Mouse (Mus musculus) retina, postnatal 7 days (tissue): ENCODE measurements at regions not wholly inside any gene's neighbourhood (a gene's known extent, or its start where the extent isn't known, plus 50 kb on each side); places are given as distances from the start of the nearest gene placed in this dataset.
"Not testable (repeated sequence)": the region's sequence is repeated elsewhere in the genome, so short reads cannot be mapped to it uniquely, and the experiment has no call there.

Source experiments
- DNase-seq: peaks from one replicate; pipeline ENCODE4 v3.0.0-alpha.2; 2012; ENCODE audit warnings: low read depth, low spot score

DNA sequence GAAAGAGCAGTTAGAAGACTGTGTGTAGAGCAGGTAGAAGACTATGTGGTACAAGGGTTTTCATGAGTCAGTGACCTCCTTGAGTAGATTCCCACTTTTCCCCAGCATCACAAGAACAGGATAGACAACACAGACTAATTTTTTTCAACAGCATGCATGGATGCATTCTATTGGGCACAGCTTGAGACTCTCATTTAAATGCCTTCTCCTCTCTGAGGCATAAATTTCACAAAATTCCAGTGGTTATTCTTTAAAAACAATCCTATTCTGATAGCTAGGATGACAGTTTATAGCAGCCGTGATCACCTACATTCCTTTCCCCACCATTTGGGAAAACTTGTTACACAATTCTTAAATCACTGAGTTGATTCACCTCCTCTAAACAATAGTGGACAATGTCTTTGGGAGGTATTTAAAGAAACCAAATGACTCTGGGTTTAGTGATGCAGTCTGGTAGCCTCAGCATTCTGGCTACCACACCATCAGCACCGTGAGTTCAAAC, 418.7 kb downstream of the Hs3st1 start:
- no peak for DNase-seq

DNA sequence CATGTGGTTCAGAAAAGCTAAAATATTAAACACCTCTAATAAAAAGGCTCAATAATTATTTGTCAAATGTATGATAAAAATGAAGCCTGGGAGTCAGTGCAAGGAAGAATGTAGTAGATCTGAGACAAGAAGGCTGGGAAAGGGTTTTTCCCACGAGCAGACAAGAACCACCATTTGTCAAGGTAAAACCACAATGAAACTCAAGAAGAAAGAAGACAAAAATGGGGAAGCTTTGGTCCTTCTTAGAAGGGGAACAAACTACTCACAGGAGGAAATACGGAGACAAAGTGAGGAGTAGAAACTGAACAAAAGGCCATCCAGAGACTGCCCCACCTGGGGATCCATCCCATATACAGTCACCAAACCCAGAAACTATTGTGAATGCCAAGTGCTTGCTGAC, 420.0 kb downstream of the Hs3st1 start:
- DNase-seq, result no peak

DNA sequence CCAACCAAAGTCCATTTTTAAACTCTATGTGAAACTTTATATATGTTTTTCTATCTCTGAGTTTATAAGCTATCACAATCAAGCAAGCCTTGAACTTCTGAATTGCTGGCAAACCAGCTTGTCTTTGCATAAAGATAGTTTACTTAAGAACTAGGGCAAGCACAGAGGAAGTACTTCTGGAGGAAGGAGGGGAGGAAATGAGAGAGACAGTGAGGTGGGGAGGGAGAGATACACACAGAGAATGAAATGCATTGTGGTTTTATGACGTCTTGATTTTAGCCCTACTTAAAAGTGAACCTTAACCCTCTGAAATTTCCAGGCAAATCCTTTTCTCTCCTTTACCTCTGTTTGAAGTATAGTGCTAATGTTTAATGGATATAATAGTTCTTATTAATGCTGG, 421.0 kb downstream of the Hs3st1 start:
- DNase-seq, result no peak

DNA sequence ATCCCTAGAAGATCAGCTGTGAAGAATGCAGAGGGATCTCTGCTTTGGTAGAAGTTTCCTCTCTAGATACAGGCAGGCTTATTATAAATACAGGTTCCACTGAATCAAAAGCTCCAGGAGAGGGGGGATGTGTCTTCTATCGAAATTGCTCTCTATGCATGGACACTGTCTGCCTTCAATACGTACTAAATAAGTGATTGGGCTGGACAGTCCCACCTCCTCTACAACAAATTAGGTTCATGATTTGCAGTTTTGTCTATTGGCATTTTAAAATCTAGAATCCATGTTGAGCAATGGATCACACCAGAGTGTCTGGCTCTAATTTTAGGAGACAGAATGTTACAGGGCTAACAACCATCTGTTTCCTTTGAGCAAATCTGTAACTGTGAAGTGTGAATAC, 429.9 kb downstream of the Hs3st1 start:
- no peak for DNase-seq

DNA sequence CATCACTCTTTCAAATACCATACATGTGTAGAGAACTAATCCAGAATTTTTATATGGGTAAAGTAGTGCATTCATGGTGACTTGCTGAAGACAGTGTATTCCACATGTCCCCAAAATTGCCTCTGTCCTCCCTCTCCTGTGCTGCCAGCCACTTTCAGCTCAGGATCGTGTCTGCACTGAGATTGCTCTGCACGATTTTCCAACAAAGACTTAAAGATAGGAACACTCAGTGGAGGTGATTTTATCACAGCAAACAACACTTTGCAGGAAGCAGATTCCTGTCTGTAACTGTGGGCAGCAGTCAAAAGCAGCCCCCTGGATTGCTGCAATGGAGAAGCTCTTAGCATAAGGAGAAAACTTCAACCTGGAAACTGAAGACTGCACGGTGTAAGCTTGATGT, 438.8 kb downstream of the Hs3st1 start:
- DNase-seq, result no peak

DNA sequence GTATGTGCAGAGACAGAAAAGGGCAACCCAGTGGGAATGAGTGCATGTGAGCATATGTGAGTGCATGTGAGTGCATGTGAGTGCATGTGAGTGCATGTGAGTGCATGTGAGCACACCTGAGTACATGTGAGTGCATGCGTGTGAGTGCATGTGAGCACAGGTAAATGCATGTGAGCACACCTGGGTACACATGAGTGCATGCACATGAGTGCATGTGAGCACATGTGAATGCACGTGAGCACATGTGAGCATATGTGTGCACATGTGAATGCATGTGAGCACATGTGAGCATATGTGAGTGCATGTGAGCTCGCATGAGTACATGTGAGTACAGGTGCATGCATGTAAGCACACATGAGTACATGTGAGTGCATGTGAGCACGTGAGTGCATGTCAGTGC, 434.6 kb upstream of the Clnk start:
- no peak for DNase-seq

DNA sequence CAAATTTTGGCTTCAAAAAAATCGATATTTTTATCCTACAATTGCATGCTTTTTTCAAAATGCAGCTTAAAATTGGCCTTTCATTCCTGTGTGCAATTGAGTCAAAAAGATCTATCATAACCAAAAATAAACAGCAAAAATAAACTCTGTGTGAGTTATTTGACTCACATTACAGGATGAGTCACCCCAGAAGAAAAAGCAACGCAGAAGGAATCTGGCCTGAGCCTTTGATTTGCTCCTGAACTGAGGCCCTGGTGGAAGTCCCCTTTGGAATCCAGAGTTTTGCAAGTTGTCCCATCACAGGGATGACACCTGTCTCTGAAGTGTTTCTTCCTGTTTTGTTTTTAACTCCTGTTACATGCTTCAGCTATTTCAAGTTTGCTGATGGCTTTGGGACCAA, 429.2 kb upstream of the Clnk start:
- no peak for DNase-seq

DNA sequence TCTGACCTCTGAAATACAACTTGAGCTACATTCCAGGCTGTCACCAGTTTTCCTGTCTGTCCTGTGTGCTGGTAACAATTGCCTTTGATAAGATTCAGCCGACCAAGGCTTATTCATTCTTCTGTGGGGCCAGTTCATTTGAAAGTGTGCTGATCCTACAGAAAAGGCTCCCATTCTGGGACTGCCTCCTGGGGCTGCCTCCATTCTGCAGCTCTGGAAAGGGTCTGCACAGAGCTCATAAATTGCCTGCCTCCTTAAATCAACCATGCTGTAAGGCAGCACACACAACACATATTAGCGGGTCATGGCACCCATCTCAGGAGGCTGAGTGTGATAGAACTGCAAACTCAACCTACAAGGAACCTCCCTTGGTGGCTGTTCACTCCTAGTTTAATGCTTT, 416.2 kb upstream of the Clnk start:
- DNase-seq, result no peak

DNA sequence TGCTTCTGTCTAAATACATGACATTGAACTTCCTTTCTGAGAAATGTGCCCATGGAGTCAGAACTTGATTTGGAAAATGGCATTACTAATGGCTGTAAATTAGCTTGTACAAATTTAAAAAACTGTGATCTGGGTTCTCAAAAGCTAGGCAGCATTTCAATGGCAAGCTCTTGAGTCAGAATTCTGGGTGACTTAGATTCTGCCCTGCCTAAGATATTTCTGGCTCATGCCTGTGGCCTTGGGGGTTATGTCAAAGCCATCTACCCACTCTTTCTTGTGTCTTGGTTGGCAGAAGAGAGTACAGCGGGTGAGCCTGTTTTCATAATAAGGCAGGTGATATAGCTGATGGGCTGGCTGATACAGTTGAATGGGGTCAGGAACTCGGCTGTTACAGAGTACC, 404.4 kb upstream of the Clnk start:
- DNase-seq, result no peak

DNA sequence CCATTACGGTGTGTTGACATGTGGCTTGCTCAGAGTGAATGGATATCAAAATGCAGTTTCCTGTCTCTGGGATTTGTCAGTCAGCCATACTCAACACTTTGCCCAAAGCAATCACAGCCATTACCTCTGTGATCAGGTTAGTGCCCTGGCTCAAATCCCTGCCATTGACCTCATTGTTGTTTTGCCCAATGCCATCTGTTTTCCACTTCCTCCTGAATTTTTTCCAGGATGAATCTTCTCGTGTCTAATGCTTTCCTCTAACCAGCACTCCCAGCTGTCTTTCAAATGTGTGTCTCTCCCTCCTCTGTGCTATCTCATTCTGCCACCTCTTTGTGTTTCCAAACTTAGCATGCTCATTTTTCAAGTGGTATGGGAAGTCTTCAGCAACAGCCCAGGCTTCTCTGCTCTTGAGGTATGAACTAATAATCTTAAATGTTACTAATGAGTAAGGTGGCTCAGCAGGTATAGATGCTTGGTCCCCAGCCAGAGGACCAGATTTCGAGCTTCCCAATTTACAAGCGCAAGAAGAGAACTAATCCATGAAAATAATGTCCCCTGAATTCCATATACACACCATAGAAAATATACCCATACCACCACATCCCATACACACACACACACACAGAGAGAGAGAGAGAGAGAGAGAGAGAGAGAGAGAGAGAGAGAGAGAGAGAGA, 397.2 kb upstream of the Clnk start:
- DNase-seq, result no peak

DNA sequence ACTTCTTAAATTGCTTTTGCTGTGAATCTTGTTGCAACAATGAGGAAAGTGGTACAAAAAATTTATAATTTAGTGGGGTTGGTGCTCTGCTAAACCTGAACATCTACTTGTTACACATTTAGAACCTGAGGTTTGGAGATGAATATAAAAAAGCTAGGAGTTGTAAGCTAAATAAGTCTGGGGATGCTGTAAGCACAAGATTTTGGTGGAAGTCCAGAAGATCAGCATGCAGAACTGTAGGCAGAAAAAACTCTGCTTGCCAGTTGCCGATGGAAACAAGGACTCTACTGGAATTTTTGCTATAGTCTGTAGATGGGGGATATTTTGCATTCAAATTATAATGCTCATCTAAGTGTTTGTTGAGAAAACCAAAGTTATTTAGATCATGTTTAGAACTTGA, 390.5 kb upstream of the Clnk start:
- no peak for DNase-seq

DNA sequence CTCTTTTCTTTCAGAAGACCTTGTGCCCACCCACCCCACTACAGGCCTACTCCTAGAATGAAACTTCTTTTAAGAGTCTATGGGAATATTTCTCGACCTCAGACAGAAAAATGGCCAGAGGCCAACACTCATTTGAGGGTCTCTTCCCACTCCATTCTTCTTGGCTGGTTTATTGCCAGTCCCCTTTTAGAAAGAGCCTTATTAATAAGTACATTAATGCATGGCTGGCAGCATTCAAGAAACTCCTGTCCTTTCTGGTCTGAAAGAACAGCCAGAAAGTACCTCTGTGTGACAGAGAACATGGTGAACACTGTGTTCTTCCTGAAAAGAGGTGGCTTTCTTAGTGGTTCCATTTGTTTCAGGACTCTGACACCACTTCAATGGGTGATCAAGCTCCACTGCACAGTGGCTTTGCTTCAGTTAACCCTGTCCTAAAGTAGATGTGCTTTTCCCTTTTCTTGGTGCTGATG, 384.1 kb upstream of the Clnk start:
- no peak for DNase-seq

DNA sequence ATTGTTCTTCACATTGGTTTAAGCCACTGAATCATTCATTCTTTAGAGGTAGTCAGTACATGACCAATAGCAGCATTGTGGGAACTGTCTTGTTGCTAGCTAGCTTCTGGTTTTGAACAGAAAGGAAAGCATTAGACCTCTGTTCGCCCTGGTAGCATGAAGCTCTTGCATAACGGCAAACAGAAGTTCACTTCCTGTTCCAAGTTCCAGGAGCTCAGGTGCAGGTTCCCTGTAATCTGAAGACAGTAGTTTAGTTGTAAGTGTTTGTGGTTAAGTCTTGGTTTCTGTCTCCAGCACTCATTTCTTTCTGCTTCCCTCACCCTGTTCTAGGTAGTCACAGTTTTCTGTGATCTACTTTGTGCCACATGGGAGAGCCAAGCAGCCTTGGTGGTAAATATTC, 381.1 kb upstream of the Clnk start:
- no peak for DNase-seq

DNA sequence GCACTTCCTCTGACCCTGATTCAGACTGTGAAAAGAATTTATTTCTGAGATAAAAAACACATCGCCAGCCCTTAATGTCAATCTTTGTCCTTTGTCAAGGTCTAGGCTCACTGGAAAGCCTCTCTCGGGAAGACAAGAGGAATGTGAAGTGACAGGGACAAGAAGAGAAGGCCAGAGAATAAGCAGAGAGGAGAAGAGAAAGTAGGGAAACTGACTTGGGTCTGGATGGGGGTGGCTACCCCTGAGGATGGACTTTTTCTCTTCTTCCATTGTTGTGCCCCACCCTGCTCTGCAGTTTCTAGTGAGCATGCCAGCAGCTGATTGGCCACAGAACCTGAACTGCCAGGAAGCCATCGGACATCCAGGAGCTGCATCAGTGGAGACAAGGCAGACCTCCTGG, 375.6 kb upstream of the Clnk start:
- DNase-seq, result no peak

DNA sequence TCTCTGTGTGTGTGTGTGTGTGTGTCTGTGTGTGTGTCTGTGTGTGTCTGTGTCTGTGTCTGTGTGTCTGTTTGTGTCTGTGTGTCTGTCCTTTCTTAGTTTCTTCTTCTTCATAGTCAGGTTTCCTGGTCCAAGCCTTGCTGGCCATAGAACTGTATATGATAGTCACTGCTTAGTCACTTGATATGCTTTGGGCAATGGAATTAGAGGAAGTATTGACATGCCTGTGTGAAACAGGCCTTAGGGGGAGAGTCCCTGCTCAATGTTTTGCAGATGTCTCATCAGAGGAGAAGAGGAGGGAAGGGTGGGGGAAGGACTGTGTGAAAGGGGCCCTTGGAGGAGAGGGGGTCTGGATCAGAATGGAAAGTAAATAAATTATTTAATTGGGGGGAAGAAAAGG, 374.4 kb upstream of the Clnk start:
- no peak for DNase-seq

DNA sequence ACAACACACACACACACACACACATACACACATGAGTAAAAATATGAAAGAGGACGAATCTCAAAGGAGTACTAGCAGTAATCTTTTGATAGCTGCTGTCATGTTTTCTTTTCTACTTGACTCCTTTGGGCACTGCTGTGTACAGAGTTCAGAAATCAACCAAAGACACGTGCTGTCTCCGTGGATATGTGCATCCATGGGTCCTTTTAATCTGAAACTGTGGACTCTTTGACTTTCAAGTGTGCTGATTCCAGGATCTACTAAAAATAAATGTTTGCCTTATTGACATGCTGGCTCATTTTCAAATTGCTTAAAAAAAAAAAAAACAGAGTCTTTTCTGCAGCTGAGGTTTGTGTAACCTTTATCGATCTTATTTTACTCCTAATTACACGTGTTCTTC, 343.1 kb upstream of the Clnk start:
- DNase-seq, result no peak

DNA sequence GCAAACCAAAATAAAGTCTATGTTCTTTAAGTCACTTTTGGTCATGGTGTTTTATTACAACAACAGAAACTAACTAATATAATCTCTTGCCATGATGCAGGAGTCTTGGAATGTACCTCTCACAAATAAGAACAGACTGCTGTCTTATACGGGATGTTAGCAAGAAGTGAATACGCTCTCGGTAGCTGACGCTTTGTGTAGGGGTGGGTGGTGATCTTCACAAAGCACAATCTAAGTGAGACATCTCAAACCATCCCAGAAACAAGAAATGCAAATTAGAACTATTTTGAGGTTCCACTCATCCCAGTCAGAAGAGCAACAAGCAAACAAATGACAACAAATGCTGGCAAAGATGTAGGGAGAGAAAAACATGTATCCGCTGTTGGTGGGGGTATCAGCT, 339.7 kb upstream of the Clnk start:
- DNase-seq, result no peak

DNA sequence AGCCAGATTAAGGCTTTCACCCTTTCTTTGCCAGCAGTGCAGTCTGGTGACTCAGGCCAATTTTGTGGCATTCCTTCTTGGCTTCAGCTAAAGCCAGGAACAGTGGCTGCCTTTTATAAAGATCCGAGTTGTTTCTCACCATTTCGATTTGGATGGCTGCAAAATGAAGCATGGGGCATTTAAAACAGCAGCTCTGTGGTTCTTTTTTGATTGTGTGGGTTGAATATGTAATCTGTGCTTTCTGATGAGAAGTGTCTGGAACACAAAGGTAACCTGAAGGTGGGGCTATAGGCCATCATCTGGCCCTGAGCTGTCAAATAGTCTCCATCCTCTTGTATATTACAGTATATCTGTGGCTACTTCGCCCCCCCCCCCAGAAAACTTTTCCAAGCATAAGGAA, 338.4 kb upstream of the Clnk start:
- no peak for DNase-seq

DNA sequence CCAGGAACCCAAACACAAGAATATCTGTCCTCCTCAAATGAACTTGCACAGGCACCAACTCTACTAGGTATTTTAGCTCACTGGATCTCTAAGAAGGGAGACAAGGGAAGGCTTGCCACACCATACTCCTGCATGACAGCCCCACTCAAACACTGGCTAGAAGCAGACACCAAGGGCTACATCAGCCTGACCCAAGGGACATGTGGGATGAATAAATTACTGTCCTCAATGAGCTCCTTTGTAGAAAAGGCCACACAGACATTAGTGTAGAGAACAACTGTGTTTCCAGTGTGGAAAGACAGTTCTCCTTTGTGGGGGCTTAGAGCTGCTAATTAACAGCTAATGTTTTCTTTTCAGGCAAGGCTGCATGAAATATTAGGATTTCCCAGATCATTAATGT, 335.9 kb upstream of the Clnk start:
- no peak for DNase-seq

DNA sequence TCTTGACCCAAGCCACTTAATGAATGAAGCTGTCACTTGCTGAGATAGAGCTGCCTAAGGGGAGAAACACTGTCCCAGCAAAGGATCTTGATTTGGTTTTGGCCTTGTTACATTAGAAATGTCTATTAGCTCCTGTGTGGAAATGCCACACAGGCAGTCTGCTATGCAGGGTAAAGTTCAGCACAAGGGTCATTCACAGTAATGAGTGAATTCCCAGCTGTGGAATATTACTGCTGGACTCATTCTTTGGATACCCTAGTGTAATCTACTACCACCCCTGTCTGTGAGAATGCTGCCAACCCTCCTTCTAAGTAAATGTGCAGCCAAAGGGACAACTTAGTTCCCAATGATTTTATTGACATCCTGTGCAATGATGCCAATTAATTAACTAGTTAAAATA, 322.2 kb upstream of the Clnk start:
- DNase-seq, result no peak

DNA sequence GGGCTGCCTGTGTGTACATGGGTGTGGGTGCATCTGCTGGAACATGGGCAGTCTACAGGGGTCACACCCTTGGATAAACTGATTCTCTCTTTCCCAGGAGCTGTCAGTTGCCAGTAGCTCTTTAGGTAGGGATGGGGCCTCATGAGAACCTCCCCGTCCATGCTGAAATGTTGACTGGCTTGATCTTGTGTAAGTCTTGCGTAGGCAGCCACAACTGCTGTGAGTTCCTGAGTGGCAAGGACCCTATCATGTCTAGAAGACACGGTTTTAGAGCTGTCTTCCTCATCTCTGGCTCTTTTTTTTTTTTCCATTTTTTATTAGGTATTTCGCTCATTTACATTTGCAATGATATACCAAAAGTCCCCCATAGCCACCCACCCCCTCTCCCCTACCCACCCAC, 314.5 kb upstream of the Clnk start:
- DNase-seq, result not testable (repeated sequence)

DNA sequence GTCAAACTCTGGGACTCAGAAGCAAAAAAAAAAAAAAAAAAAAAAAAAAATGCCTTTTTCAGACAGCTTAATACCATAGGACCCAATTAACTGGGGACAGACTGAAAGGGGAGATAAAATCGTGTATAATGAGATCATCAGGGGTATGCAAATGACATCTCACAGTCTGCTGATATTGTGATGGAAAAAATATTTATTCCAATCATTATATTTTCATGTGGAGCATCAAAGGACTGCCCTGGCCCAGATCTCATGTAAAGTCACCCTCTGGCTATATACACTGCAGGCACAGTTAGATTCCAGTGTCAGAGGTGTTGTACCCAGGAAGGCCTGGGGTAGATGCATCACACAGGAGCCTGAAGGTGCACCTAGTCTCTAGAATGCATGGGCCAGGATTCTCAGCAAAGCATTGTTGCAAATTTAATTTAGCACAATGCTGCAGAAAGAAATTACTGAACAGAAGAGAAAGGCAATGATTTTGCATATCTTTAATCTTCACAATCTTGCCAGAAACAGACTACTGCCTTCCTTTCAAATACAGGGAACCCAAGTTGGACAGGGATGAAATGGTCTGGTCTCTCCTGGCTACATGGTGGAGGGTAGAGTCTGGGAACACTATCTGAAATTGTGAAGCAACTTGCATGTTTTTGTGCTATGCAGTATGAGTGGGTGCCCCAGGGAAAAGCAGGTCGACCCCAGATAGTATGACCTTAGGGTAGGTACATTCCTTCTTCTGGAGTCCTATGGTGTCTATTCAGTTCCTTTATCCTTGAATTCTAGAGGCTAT, 305.2 kb upstream of the Clnk start:
- no peak for DNase-seq

DNA sequence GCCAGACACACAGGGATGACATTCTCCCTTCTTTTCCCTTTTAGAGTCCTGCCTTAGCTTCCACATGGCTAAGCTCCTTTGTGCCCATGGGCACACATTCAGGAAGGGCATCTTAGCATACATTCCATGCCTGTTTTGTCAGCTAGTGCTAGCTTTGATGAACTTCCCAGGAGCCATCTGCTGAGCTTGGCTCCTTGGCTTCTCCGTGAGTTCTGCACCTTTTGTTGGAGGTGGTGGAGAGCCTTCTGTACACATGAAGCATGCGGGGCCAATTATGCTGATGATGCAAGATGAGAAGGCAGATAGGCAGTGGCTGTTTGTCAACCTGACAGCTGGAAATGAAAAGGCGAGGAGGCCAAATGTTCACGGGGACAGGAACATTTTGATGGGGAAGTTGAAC, 304.4 kb upstream of the Clnk start:
- no peak for DNase-seq
